Mouse (Mus musculus) heart, embryonic 14.5 days (tissue): ENCODE results near the gene Melk. TPM values are rescaled to one million over a fixed set of nuclear protein-coding genes. Genes with fewer than 3 reads are reported as not detected.

ENCODE experiments used
- ATAC-seq: fragments of 200-750 bp; cut with Nextera tagmentation; 2 replicates; pipeline ENCODE4 v1.8.0; 2017; ENCODE audit warnings: low read depth, moderate TSS enrichment; ENCODE audit not compliant: insufficient number of reproducible peaks, insufficient read depth, low FRiP score
- H3K27ac ChIP-seq, 2 experiments: fragments of 200-500 bp in 1 of 2; fragments of 300-500 bp in 1 of 2; sonication (generic) in 1 of 2; replicated peaks in 1 of 2; 2 replicates each; pipeline ENCODE4 v1.5.1; 2012 to 2014; ENCODE audit warnings: low read depth in 2 of 2, low read length in 2 of 2, control low read depth in 1 of 2, mild to moderate bottlenecking in 1 of 2, mixed read lengths in 1 of 2; ENCODE audit not compliant: control insufficient read depth in 1 of 2, insufficient read depth in 1 of 2
- H3K27me3 ChIP-seq: fragments of 300-500 bp; sonication (generic); 2 replicates; pipeline ENCODE4 v1.6.1; 2014; ENCODE audit warnings: mild to moderate bottlenecking, low read length, control low read depth; ENCODE audit not compliant: control insufficient read depth, insufficient read depth
- H3K36me3 ChIP-seq: fragments of 300-500 bp; sonication (generic); 2 replicates; pipeline ENCODE4 v1.6.1; 2014; ENCODE audit warnings: mild to moderate bottlenecking, control low read depth, low read length, mixed read lengths; ENCODE audit not compliant: control insufficient read depth, insufficient read depth
- H3K4me1 ChIP-seq, 2 experiments: fragments of 200-500 bp in 1 of 2; fragments of 300-500 bp in 1 of 2; sonication (generic) in 1 of 2; 2 replicates each; pipeline ENCODE4 v1.6.1; 2012 to 2014; ENCODE audit warnings: low read length in 2 of 2, control low read depth in 1 of 2, mixed read lengths in 1 of 2; ENCODE audit not compliant: control insufficient read depth in 2 of 2, insufficient read depth in 2 of 2
- H3K4me2 ChIP-seq: fragments of 300-500 bp; sonication (generic); 2 replicates; pipeline ENCODE4 v1.6.1; 2014; ENCODE audit warnings: mild to moderate bottlenecking, low read length
- H3K4me3 ChIP-seq, 2 experiments: fragments of 200-500 bp in 1 of 2; fragments of 300-500 bp in 1 of 2; sonication (generic) in 1 of 2; 2 replicates each; pipeline ENCODE4 v1.5.1; 2012 to 2014; ENCODE audit warnings: low read length in 2 of 2, mild to moderate bottlenecking in 2 of 2, control low read depth in 1 of 2, low read depth in 1 of 2, moderate library complexity in 1 of 2; ENCODE audit not compliant: control insufficient read depth in 1 of 2, insufficient read depth in 1 of 2
- H3K9ac ChIP-seq: fragments of 300-500 bp; sonication (generic); 2 replicates; pipeline ENCODE4 v1.6.1; 2014; ENCODE audit warnings: mild to moderate bottlenecking, low read length
- H3K9me3 ChIP-seq: fragments of 300-500 bp; sonication (generic); 2 replicates; pipeline ENCODE4 v1.6.1; 2016; ENCODE audit warnings: low read length, control low read depth; ENCODE audit not compliant: control insufficient read depth
- WGBS: fragments of 180-500 bp; shearing (Covaris S2); extraction: QIAGEN DNeasy Blood & Tissue Kit; methylation state at CpG from one replicate; pipeline ENCODE4 v1.1.7; 2014; 5-methylcytosine and 5-hydroxymethylcytosine counted together
- polyA plus RNA-seq: library from polyadenylated mRNA; unstranded; fragments of >200 nt; fragmentation: Nextera tagmentation; extraction: Ambion mirVana; gene quantifications from 2 replicates; pipeline ENCODE4 v1.2.1, GENCODE M21; 2014

The Melk gene
- 23.1 and 24.8 TPM in 2 replicates for polyA plus RNA-seq

- peak within 1 kb of the TSS; percentile 85 for H3K4me2 ChIP-seq
- WGBS = under 1% methylated on average over 41 of the region's 41 CpGs
- H3K27me3 ChIP-seq = no peaks in the 10 kb centered on the region
- H3K4me1 ChIP-seq = peaks cover 0 to 12% of the 10 kb centered on the region in 2 experiments; a peak in 2 of 4 replicates
- peak within 1 kb of the TSS; percentile 68 to 71 for H3K27ac ChIP-seq
- peak within 1 kb of the TSS; percentile 80 to 100 for H3K4me3 ChIP-seq
- ATAC-seq = peak; percentile 81
- H3K9ac ChIP-seq = peak within 1 kb of the TSS; percentile 76
- H3K9me3 ChIP-seq = no peaks in the 10 kb centered on the region
- 0 out of 2 replicates have a peak, but pooled peaks cover 3% of the 10 kb centered on the region for H3K36me3 ChIP-seq
These were observed at the start of gene Melk for GRCm38 (mm10) chr4:44300781-44301750. Melk (plus strand) TSS chr4:44300876.

DNA sequence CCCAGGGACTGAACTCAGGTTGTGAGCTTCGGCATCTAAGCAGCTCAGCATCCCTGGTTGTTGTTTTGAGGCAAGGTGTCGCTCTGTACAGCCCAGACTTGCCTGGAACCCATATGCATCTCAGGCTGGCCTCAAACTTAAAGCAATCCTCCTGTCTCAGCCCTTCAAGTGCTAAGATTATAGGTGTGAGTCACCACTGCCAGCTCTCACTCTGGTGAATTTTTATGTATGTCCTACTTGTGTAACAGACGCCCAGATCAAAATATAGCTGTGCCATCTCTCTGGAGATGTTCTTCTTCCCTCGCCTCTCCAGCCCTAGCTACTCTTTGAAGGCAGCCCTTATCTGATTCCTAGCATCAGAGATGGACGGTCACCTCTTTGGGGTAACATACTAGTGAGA, 49.2 kb upstream of the Melk start:
- Histone ChIP-seq H3K4me1 (peaks cover 0 to 4% of the 10 kb centered on the region in 2 experiments; a peak in 1 of 4 replicates), H3K27ac (no peak overlapping the region), H3K4me3 (no peak overlapping the region), H3K9ac (no peak overlapping the region), H3K9me3 (no peaks in the 10 kb centered on the region), H3K36me3 (no peaks in the 10 kb centered on the region), H3K27me3 (peaks cover 5% of the 10 kb centered on the region; the same call in 1 of the 2 replicates), H3K4me2 (no peak overlapping the region)
- no peak for ATAC-seq
- WGBS = 69% methylated on average over 5 of the region's 5 CpGs

DNA sequence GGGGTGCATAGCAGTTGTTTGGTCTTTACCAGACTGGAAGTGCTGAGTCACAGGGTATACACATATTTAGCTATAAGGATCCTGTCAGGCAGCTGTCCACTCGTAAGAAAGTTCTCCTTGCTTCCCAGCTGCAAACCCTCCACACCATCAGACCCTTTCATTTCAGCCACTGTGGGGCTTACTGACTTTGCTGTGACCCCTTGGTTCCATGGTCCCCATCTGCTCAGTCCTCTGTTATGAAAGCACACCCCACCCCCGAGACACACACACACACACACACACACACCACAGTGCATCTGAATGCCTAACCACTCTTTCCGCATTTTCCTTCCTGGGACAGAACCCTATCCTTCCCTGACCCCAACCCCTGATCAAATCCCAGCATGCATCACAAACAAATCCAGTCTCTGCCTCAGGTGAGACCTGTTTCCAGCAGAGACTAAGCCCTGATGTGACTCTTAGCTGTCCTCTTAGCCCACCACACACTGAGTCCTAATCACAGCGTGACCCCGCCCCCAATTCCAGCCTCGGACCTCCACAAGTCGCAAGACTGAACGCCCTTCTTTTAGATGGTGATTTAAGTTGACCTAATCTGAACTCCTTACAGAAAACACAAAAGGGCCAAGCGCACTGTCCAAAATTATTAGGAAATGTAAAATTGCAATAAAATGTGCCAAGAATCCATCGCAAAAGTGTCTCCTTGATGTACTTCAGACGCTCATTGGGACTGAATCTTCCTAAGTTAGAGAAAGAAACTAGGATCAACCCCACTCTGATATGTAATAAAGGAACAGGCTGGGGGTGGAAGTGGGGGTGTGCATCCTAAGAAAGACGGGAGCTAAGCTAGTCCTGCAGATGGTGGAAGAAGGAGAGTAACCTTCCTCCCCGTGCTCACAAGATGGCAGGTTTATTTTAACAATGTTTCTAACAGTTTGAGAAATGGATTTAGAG, 48.4 kb upstream of the Melk start:
- WGBS = 7% methylated on average over 13 of the region's 13 CpGs
- no peak overlapping the region for H3K27ac ChIP-seq
- peak overlapping the region; percentile 32 for H3K4me2 ChIP-seq
- peaks cover 5% of the 10 kb centered on the region; the same call in 1 of the 2 replicates for H3K27me3 ChIP-seq
- no peaks in the 10 kb centered on the region for H3K9me3 ChIP-seq
- H3K4me3 ChIP-seq = no peak overlapping the region
- H3K36me3 ChIP-seq = no peaks in the 10 kb centered on the region
- no peak for ATAC-seq
- H3K4me1 ChIP-seq = peaks cover 0 to 4% of the 10 kb centered on the region in 2 experiments; a peak in 1 of 4 replicates
- no peak overlapping the region for H3K9ac ChIP-seq

DNA sequence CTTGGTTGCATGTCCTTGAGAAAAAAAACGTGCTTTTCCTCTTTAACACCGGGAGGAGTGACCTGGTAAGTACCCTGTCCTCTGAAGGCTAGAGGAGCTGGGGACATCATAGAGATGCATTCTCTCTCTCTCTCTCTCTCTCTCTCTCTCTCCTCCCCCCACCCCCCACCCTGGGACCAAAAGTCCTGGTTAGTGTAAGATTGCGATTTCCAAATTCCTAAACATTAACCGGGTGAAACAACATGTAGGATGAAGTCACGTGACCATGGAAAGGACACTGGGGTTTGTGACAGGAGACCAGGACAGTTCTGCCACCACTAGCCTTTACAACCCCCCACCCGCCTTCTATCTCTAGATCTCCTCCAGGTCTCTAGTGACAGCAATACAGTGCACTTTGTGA, 47.5 kb upstream of the Melk start:
- ATAC-seq = no peak
- no peaks in the 10 kb centered on the region for H3K9me3 ChIP-seq
- H3K27me3 ChIP-seq = no peaks in the 10 kb centered on the region; the same call in 1 of the 2 replicates
- no peaks in the 10 kb centered on the region for H3K36me3 ChIP-seq
- no peak overlapping the region for H3K9ac ChIP-seq
- H3K4me2 ChIP-seq = peak overlapping the region; percentile 32
- H3K4me3 ChIP-seq = no peak overlapping the region
- no peak overlapping the region for H3K27ac ChIP-seq
- WGBS = 3% methylated on average over 6 of the region's 6 CpGs
- no peaks in the 10 kb centered on the region for H3K4me1 ChIP-seq

DNA sequence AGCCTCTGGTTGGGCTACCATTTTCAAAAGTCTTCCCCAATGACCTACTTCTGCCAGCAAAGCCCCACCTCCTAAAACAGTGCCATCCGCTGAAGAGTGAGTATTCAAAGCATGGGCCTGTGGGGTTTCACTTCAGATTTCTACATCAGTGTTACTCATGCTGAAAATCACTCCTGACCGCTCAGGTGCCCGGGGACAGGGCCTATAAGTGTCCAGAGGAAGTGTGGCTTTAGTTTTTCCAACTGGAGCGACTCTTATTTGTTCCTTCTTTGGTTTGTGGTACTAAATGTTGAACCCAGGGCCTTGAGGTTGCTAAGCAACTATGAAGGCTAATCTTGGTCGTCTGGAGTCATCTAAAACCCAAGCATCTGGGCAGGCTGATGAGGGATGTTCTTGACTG, 46.1 kb upstream of the Melk start:
- Histone ChIP-seq H3K9me3 (no peaks in the 10 kb centered on the region), H3K27ac (no peak overlapping the region), H3K4me1 (no peaks in the 10 kb centered on the region), H3K9ac (no peak overlapping the region), H3K4me3 (no peak overlapping the region), H3K36me3 (no peaks in the 10 kb centered on the region), H3K27me3 (no peaks in the 10 kb centered on the region; the same call in 1 of the 2 replicates), H3K4me2 (no peak overlapping the region)
- ATAC-seq = no peak
- WGBS = 73% methylated on average over 5 of the region's 5 CpGs

DNA sequence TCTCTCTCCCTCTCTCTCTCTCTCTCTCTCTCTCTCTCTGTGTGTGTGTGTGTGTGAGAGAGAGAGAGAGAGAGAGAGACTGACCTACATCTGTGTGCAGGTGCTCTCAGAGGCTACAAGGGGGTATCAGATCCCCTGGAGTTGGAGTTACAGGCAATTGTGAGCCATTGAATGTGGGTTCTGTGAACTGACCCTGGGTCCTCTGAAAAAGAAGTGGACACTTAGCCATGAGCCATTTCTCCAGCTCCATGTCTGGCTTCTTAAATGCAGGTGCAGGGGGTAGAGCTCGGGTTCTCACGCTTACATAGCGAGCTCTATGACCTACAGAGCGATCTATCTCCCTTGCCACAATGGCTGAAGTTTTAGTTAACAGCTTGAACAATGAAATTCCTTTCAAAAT, 41.5 kb upstream of the Melk start:
- H3K9me3 ChIP-seq = no peaks in the 10 kb centered on the region
- H3K4me2 ChIP-seq = no peak overlapping the region
- H3K9ac ChIP-seq = no peak overlapping the region
- H3K27ac ChIP-seq = no peak overlapping the region
- H3K4me1 ChIP-seq = no peaks in the 10 kb centered on the region
- no peak overlapping the region for H3K4me3 ChIP-seq
- no peak for ATAC-seq
- no peaks in the 10 kb centered on the region for H3K36me3 ChIP-seq
- 85% methylated on average over 4 of the region's 4 CpGs for WGBS
- H3K27me3 ChIP-seq = no peaks in the 10 kb centered on the region

- no peaks in the 10 kb centered on the region for H3K9me3 ChIP-seq
- no peak for ATAC-seq
- no peaks in the 10 kb centered on the region for H3K4me1 ChIP-seq
- H3K4me3 ChIP-seq = no peak overlapping the region
- WGBS = 1% methylated on average over 10 of the region's 10 CpGs
- no peaks in the 10 kb centered on the region for H3K36me3 ChIP-seq
- no peak overlapping the region for H3K27ac ChIP-seq
- no peak overlapping the region for H3K4me2 ChIP-seq
- no peaks in the 10 kb centered on the region for H3K27me3 ChIP-seq
- no peak overlapping the region for H3K9ac ChIP-seq
These were observed 40.4 kb upstream of the Melk start for GRCm38 (mm10) chr4:44260244-44260643.
